Mouse (Mus musculus) testis, adult 2 months (tissue): Measurements from ENCODE around the gene 4933407L21Rik.

ENCODE experiments used
- CTCF ChIP-seq: fragments of 200-500 bp; IDR thresholded peaks from 2 replicates; pipeline ENCODE4 v1.5.1; 2012; ENCODE audit warnings: low read depth, mild to moderate bottlenecking, inconsistent platforms, low read length, moderate library complexity; ENCODE audit not compliant: control insufficient read depth, insufficient read depth, insufficient replicate concordance
- POLR2A ChIP-seq: fragments of 200-500 bp; IDR thresholded peaks from 2 replicates; pipeline ENCODE4 v1.6.1; 2012; ENCODE audit warnings: low read depth, mild to moderate bottlenecking, inconsistent platforms, low read length, moderate library complexity; ENCODE audit not compliant: control insufficient read depth

GRCm38 (mm10) chr1:85916830-85917450 is 11.3 kb upstream of the 4933407L21Rik start:
- TF ChIP-seq CTCF (no peak), POLR2A (no peak)
